Mouse (Mus musculus): ENCODE results near the gene Rnls. TPM values are rescaled to one million over a fixed set of nuclear protein-coding genes. Genes with fewer than 3 reads are reported as not detected.

Rnls gene
- polyA plus RNA-seq, 1 experiment: not detected

- Histone ChIP-seq H3K4me1 (ENCODE audit: control insufficient read depth, insufficient read depth, low read length) (peaks cover 4% of the 10 kb centered on the region; the same call in 1 of the 2 replicates), H3K4me3 (replicated peaks; ENCODE audit: control insufficient read depth, low read depth, low read length) (no peak overlapping the region), H3K27ac (ENCODE audit: control insufficient read depth, insufficient read depth, low read depth, low read length, poor library complexity) (no peak overlapping the region)
- TF ChIP-seq POLR2A (IDR thresholded peaks at IDR 0.05; ENCODE audit: borderline replicate concordance, control insufficient read depth, low read depth, low read length) (no peak), CTCF (IDR thresholded peaks at IDR 0.05; ENCODE audit: control insufficient read depth, insufficient read depth, low read length) (no peak)
- WGBS: 85% methylated on average over 9 of the region's 9 CpGs
Observed at GRCm38 (mm10) chr19:33099201-33099788, 292.8 kb downstream of the Rnls start.

DNA sequence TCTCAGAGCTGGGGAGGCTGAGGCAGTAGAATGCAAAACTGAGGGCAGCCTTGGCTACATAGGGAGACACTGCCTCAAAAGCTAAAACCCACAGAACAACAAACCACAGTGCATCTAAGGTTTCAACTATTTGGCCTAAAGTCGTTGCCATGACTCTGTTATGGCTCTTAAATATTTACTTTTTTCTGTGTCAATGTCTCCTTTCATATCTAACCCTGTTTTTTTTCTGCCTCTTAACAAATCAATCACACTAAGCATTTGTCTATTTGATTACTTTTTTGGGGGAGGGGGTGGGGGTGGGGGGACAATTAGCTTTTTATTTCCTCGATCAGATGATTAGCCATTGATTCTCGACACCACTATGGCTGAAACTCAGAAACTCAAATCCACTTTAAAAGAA, 294.4 kb downstream of the Rnls start:
- WGBS: 73% methylated on average over 3 of the region's 3 CpGs

DNA sequence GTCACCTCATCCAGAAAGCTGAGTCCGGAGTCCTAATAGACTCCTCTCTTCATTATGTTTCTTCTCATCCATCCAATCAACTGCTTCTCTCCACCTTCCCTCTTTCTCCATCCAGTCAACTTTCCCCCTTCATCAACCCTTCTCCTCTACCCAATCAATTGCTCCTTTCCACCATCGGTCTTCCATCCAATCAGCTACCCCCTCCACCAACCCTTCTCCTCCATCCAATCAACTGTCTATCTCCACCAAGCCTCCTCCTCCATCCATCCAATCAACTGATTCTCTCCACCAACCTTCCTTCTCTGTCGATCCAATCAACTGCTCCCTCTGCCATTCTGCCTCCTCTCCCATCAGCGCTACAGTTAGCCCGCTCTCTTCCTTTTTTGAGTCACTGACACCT, 295.5 kb downstream of the Rnls start:
- Histone ChIP-seq H3K4me1 (ENCODE audit: control insufficient read depth, insufficient read depth, low read length) (peaks cover 1% of the 10 kb centered on the region; the same call in 1 of the 2 replicates), H3K27ac (ENCODE audit: control insufficient read depth, insufficient read depth, low read depth, low read length, poor library complexity) (no peak overlapping the region), H3K4me3 (replicated peaks; ENCODE audit: control insufficient read depth, low read depth, low read length) (no peak overlapping the region)
- WGBS: 85% methylated on average over 5 of the region's 5 CpGs
- TF ChIP-seq POLR2A (IDR thresholded peaks at IDR 0.05; ENCODE audit: borderline replicate concordance, control insufficient read depth, low read depth, low read length) (no peak), CTCF (IDR thresholded peaks at IDR 0.05; ENCODE audit: control insufficient read depth, insufficient read depth, low read length) (no peak)

More for the DNA sequence above, 294.4 kb downstream of the Rnls start:
- Histone ChIP-seq H3K4me3 (replicated peaks; ENCODE audit: control insufficient read depth, low read depth, low read length) (no peak overlapping the region), H3K27ac (ENCODE audit: control insufficient read depth, insufficient read depth, low read depth, low read length, poor library complexity) (no peak overlapping the region), H3K4me1 (ENCODE audit: control insufficient read depth, insufficient read depth, low read length) (peaks cover 4% of the 10 kb centered on the region; the same call in 1 of the 2 replicates)
- no peak for TF ChIP-seq POLR2A (IDR thresholded peaks at IDR 0.05; ENCODE audit: borderline replicate concordance, control insufficient read depth, low read depth, low read length)
- TF ChIP-seq CTCF (IDR thresholded peaks at IDR 0.05; ENCODE audit: control insufficient read depth, insufficient read depth, low read length): no peak

- no peaks in the 10 kb centered on the region; the same call in 1 of the 2 replicates for H3K4me1 ChIP-seq (ENCODE audit: control insufficient read depth, insufficient read depth, low read length)
- no peak overlapping the region for H3K27ac ChIP-seq (ENCODE audit: control insufficient read depth, insufficient read depth, low read depth, low read length, poor library complexity)
- TF ChIP-seq CTCF (IDR thresholded peaks at IDR 0.05; ENCODE audit: control insufficient read depth, insufficient read depth, low read length) (no peak), POLR2A (IDR thresholded peaks at IDR 0.05; ENCODE audit: borderline replicate concordance, control insufficient read depth, low read depth, low read length) (no peak)
- no peak overlapping the region for H3K4me3 ChIP-seq (replicated peaks; ENCODE audit: control insufficient read depth, low read depth, low read length)
Observed at GRCm38 (mm10) chr19:33092575-33092974, 299.5 kb downstream of the Rnls start.

GRCm38 (mm10) chr19:33091324-33091723, 300.8 kb downstream of the Rnls start:
- 40% methylated on average over 3 of the region's 3 CpGs for WGBS
- Histone ChIP-seq H3K4me1 (ENCODE audit: control insufficient read depth, insufficient read depth, low read length) (no peaks in the 10 kb centered on the region; the same call in 1 of the 2 replicates), H3K27ac (ENCODE audit: control insufficient read depth, insufficient read depth, low read depth, low read length, poor library complexity) (no peak overlapping the region), H3K4me3 (replicated peaks; ENCODE audit: control insufficient read depth, low read depth, low read length) (no peak overlapping the region)
- TF ChIP-seq CTCF (IDR thresholded peaks at IDR 0.05; ENCODE audit: control insufficient read depth, insufficient read depth, low read length) (no peak), POLR2A (IDR thresholded peaks at IDR 0.05; ENCODE audit: borderline replicate concordance, control insufficient read depth, low read depth, low read length) (no peak)

GRCm38 (mm10) chr19:33088868-33089267, 303.2 kb downstream of the Rnls start:
- no peak overlapping the region for H3K4me3 ChIP-seq (replicated peaks; ENCODE audit: control insufficient read depth, low read depth, low read length)
- TF ChIP-seq CTCF (IDR thresholded peaks at IDR 0.05; ENCODE audit: control insufficient read depth, insufficient read depth, low read length) (no peak), POLR2A (IDR thresholded peaks at IDR 0.05; ENCODE audit: borderline replicate concordance, control insufficient read depth, low read depth, low read length) (no peak)
- no peak overlapping the region for H3K27ac ChIP-seq (ENCODE audit: control insufficient read depth, insufficient read depth, low read depth, low read length, poor library complexity)
- WGBS: 71% methylated on average over 2 of the region's 2 CpGs
- H3K4me1 ChIP-seq (ENCODE audit: control insufficient read depth, insufficient read depth, low read length): no peaks in the 10 kb centered on the region; the same call in 1 of the 2 replicates

DNA sequence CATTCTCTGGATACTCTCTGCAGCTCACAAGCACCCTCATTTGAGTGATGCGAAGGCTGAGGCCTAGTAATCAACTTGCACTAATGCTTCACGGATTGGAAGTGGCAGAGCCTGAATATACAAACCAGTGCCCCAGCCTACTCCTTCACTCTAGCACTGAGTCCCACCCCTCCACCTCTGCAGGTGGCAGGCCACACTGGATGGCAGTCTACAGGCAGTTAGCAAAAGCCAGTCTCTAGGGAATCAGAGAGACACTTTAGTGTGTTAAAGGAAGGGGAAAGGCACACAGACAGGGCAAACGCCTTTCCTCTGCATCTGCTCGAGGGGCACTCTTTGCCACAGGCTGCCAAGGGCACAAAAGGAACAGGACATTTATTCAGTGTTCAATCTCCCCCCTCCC, 304.1 kb downstream of the Rnls start:
- Histone ChIP-seq H3K27ac (ENCODE audit: control insufficient read depth, insufficient read depth, low read depth, low read length, poor library complexity) (no peak overlapping the region), H3K4me1 (ENCODE audit: control insufficient read depth, insufficient read depth, low read length) (no peaks in the 10 kb centered on the region; the same call in 1 of the 2 replicates), H3K4me3 (replicated peaks; ENCODE audit: control insufficient read depth, low read depth, low read length) (no peak overlapping the region)
- WGBS: 43% methylated on average over 4 of the region's 4 CpGs
- TF ChIP-seq CTCF (IDR thresholded peaks at IDR 0.05; ENCODE audit: control insufficient read depth, insufficient read depth, low read length) (no peak), POLR2A (IDR thresholded peaks at IDR 0.05; ENCODE audit: borderline replicate concordance, control insufficient read depth, low read depth, low read length) (no peak)

Other genes with a start within 250 kb of the Rnls start
- gene Lipo4, start 125.5 kb upstream of the Rnls start, polyA plus RNA-seq (2011; ENCODE audit: insufficient read depth, insufficient read length, low replicate concordance, missing spikeins): not detected in 2 replicates
- gene Gm8978, start 233.0 kb upstream of the Rnls start, polyA plus RNA-seq (2011; ENCODE audit: insufficient read depth, insufficient read length, low replicate concordance, missing spikeins): not detected in 2 replicates

Data from bone marrow, adult 2 months (tissue).